Mouse (Mus musculus): ENCODE measurements around the gene Dyrk1b.
"Not testable (repeated sequence)": the region's sequence is repeated elsewhere in the genome, so short reads cannot be mapped to it uniquely, and the experiment has no call there.

Gene Dyrk1b

GRCm38 (mm10) chr7:28179228-28179627, at the start of gene Dyrk1b:
Gene Dyrk1b (plus strand): TSS chr7:28179469.
- DNase-seq (ENCODE audit: extremely low read depth, low read depth, low spot score) = peak; percentile 72

GRCm38 (mm10) chr7:28137613-28138012, 41.7 kb upstream of the Dyrk1b start:
- no peak for DNase-seq (ENCODE audit: extremely low read depth, low read depth, low spot score)

- DNase-seq (ENCODE audit: extremely low read depth, low read depth, low spot score) = no peak
Observed at GRCm38 (mm10) chr7:28148263-28148662, 31.0 kb upstream of the Dyrk1b start.

- no peak for DNase-seq (ENCODE audit: extremely low read depth, low read depth, low spot score)
Observed at GRCm38 (mm10) chr7:28149841-28150240, 29.4 kb upstream of the Dyrk1b start.

- DNase-seq (ENCODE audit: extremely low read depth, low read depth, low spot score) = no peak
Observed at GRCm38 (mm10) chr7:28151584-28152221, 27.6 kb upstream of the Dyrk1b start.

GRCm38 (mm10) chr7:28153595-28153994, 25.7 kb upstream of the Dyrk1b start:
- not testable (repeated sequence) for DNase-seq (ENCODE audit: extremely low read depth, low read depth, low spot score)

- no peak for DNase-seq (ENCODE audit: extremely low read depth, low read depth, low spot score)
Observed at GRCm38 (mm10) chr7:28159292-28159691, 20.0 kb upstream of the Dyrk1b start.

- no peak for DNase-seq (ENCODE audit: extremely low read depth, low read depth, low spot score)
Observed at GRCm38 (mm10) chr7:28159893-28160292, 19.4 kb upstream of the Dyrk1b start.

- DNase-seq (ENCODE audit: extremely low read depth, low read depth, low spot score) = no peak
Observed at GRCm38 (mm10) chr7:28161163-28161749, 18.0 kb upstream of the Dyrk1b start.

GRCm38 (mm10) chr7:28165406-28165805, 13.9 kb upstream of the Dyrk1b start:
- DNase-seq (ENCODE audit: extremely low read depth, low read depth, low spot score) = no peak

- DNase-seq (ENCODE audit: extremely low read depth, low read depth, low spot score) = no peak
Observed at GRCm38 (mm10) chr7:28168320-28169115, 10.8 kb upstream of the Dyrk1b start.

GRCm38 (mm10) chr7:28169489-28170422, 9.5 kb upstream of the Dyrk1b start, which contains the start of gene Fbl:
Gene Fbl (plus strand): TSS chr7:28169710.
- DNase-seq (ENCODE audit: extremely low read depth, low read depth, low spot score) = no peak

GRCm38 (mm10) chr7:28175358-28175757, 3.9 kb upstream of the Dyrk1b start:
- no peak for DNase-seq (ENCODE audit: extremely low read depth, low read depth, low spot score)

GRCm38 (mm10) chr7:28179741-28180377, 590 bp downstream of the Dyrk1b start:
- peak; percentile 43 for DNase-seq (ENCODE audit: extremely low read depth, low read depth, low spot score)

- no peak for DNase-seq (ENCODE audit: extremely low read depth, low read depth, low spot score)
Observed at GRCm38 (mm10) chr7:28180890-28181289, 1.6 kb downstream of the Dyrk1b start.

- DNase-seq (ENCODE audit: extremely low read depth, low read depth, low spot score) = no peak
Observed at GRCm38 (mm10) chr7:28181376-28181775, 2.1 kb downstream of the Dyrk1b start.

- DNase-seq (ENCODE audit: extremely low read depth, low read depth, low spot score) = no peak
Observed at GRCm38 (mm10) chr7:28182320-28182719, 3.1 kb downstream of the Dyrk1b start.

- no peak for DNase-seq (ENCODE audit: extremely low read depth, low read depth, low spot score)
Observed at GRCm38 (mm10) chr7:28185884-28186283, 6.6 kb downstream of the Dyrk1b start.

GRCm38 (mm10) chr7:28186631-28187030, 7.4 kb downstream of the Dyrk1b start:
- no peak for DNase-seq (ENCODE audit: extremely low read depth, low read depth, low spot score)

- DNase-seq (ENCODE audit: extremely low read depth, low read depth, low spot score) = no peak
Observed at GRCm38 (mm10) chr7:28191489-28191888, 12.2 kb downstream of the Dyrk1b start.

Data from fat pad, adult 2 months (tissue).